Mouse (Mus musculus): ENCODE results near the gene Enpep. TPM values are rescaled to one million over a fixed set of nuclear protein-coding genes. Genes with fewer than 3 reads are reported as not detected.

The Enpep gene
- 1 to 10 TPM; 3.4 to 3.7 TPM for total RNA-seq (2021)
- long read RNA-seq, experiment 1, full-length matches to known transcripts: 1 of 2 reads
- long read RNA-seq, experiment 1, partial matches to known transcripts: 1 of 2 reads
- long read RNA-seq, experiment 1, other reads (novel, unspliced or antisense): 0 of 2 reads
- long read RNA-seq, experiment 2, full-length matches to known transcripts: 3 of 5 reads
- long read RNA-seq, experiment 2, partial matches to known transcripts: 1 of 5 reads
- long read RNA-seq, experiment 2, other reads (novel, unspliced or antisense): 1 of 5 reads

GRCm38 (mm10) chr3:129332586-129332985 lies at the start of gene Enpep:
Enpep (minus strand) TSS chr3:129332720.
- DNase-seq (ENCODE audit: low spot score in 2 of 2): peak in 1 of 2 experiments; percentile 14

- DNase-seq (ENCODE audit: low spot score in 2 of 2): no peak
Observed at GRCm38 (mm10) chr3:129379109-129379508, 46.6 kb upstream of the Enpep start.

GRCm38 (mm10) chr3:129375087-129375486 lies 42.6 kb upstream of the Enpep start:
- no peak for DNase-seq (ENCODE audit: low spot score in 2 of 2)

- DNase-seq (ENCODE audit: low spot score in 2 of 2): no peak
Observed at GRCm38 (mm10) chr3:129373108-129373507, 40.6 kb upstream of the Enpep start.

GRCm38 (mm10) chr3:129369491-129369890 lies 37.0 kb upstream of the Enpep start:
- DNase-seq (ENCODE audit: low spot score in 2 of 2): no peak

GRCm38 (mm10) chr3:129365919-129366318 lies 33.4 kb upstream of the Enpep start:
- no peak for DNase-seq (ENCODE audit: low spot score in 2 of 2)

- no peak for DNase-seq (ENCODE audit: low spot score in 2 of 2)
Observed at GRCm38 (mm10) chr3:129364818-129365390, 32.4 kb upstream of the Enpep start.

- DNase-seq (ENCODE audit: low spot score in 2 of 2): no peak
Observed at GRCm38 (mm10) chr3:129363426-129363825, 30.9 kb upstream of the Enpep start.

- no peak for DNase-seq (ENCODE audit: low spot score in 2 of 2)
Observed at GRCm38 (mm10) chr3:129358115-129358514, 25.6 kb upstream of the Enpep start.

GRCm38 (mm10) chr3:129353901-129354300 lies 21.4 kb upstream of the Enpep start:
- DNase-seq (ENCODE audit: low spot score in 2 of 2): no peak

GRCm38 (mm10) chr3:129351320-129351877 lies 18.9 kb upstream of the Enpep start:
- no peak for DNase-seq (ENCODE audit: low spot score in 2 of 2)

- DNase-seq (ENCODE audit: low spot score in 2 of 2): no peak
Observed at GRCm38 (mm10) chr3:129347277-129347676, 14.8 kb upstream of the Enpep start.

GRCm38 (mm10) chr3:129342767-129343166 lies 10.2 kb upstream of the Enpep start:
- no peak for DNase-seq (ENCODE audit: low spot score in 2 of 2)

GRCm38 (mm10) chr3:129341066-129341465 lies 8.5 kb upstream of the Enpep start:
- no peak for DNase-seq (ENCODE audit: low spot score in 2 of 2)

- no peak for DNase-seq (ENCODE audit: low spot score in 2 of 2)
Observed at GRCm38 (mm10) chr3:129338296-129339091, 6.0 kb upstream of the Enpep start.

GRCm38 (mm10) chr3:129332142-129332541 lies 378 bp downstream of the Enpep start:
- DNase-seq (ENCODE audit: low spot score in 2 of 2): no peak

GRCm38 (mm10) chr3:129331427-129331826 lies 1.1 kb downstream of the Enpep start:
- no peak for DNase-seq (ENCODE audit: low spot score in 2 of 2)

- no peak for DNase-seq (ENCODE audit: low spot score in 2 of 2)
Observed at GRCm38 (mm10) chr3:129328056-129328455, 4.5 kb downstream of the Enpep start.

- DNase-seq (ENCODE audit: low spot score in 2 of 2): no peak
Observed at GRCm38 (mm10) chr3:129321585-129321984, 10.9 kb downstream of the Enpep start.

- DNase-seq (ENCODE audit: low spot score in 2 of 2): no peak
Observed at GRCm38 (mm10) chr3:129317032-129317729, 15.3 kb downstream of the Enpep start.

All from gastrocnemius, postnatal 4 days (tissue).